Mouse (Mus musculus): ENCODE data around the gene Nxph3.

DNA sequence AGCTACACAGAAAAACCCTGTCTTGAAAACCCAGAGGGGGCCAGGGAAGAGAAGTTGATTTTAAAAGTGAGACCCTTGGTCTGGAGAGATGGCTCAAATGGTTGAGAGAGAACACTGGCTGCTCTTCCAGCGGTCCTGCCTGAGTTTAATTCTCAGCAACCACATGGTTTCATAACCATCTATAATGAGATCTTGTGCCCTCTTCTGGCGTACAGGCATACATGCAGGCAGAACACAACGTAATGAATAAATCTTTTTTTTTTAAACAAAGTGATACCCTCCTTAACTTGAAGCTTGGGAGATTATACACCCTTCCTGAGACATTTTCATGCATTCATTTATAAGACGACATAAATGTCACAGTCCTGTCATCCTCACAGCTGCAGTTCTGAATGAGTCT, 34.9 kb downstream of the Nxph3 start:
- 0 out of 2 replicates have a peak, but pooled peaks have one; percentile 16 for TF ChIP-seq CTCF (IDR thresholded peaks at IDR 0.05; ENCODE audit: low read depth)
- TF ChIP-seq EP300 (IDR thresholded peaks at IDR 0.05; ENCODE audit: low read depth), result no peak

All from liver, embryonic 14.5 days (tissue).